8 mouse cellular contexts compared by ENCODE assay signal in the genomic region with DNA sequence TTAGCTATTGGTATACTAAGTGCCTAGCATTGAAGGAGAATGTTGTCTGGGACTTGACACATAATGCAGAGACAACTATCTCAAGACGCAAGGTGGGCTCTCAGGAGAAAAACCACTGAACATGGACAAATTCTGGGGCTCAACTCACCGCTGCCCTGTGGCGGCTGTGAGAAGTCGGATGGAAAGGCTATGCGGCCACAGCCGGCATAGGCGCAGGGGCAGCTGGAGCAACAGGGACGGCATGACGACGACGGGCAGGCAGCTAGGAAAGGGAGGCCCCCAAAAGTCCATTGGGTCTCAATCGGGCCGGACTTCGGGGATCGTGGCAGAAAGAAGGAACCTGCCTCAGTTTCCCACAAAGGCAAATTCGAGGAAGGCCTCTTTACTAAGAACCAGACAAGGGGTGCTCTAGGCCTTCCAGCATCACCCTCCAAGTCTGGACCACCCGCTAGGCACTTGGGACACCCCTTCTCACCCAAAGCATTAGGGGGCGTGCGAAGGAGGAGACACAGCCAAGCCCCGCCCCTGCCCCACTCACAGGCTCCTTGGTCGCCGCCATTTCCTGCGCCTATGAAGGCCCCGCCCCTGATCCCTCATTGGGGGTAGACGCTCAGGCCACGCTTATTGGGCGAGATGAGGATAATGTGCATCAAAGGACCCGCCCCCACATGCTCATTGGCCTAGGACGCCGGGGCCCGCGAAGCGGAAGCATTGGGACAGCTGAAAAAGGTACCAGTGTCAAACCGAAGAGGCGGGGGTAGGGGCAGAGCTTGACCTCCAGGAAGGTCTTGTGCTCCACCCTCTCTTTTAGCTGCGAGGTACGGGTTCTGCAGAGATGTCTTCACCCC. TPM values are rescaled to one million over a fixed set of nuclear protein-coding genes. Genes with fewer than 3 reads are reported as not detected.
A peak's percentile ranks its signal among the peaks of the same experiment; 100 is the strongest.
DNase-seq lines count a peak whose midpoint lies in the region; ATAC-seq and TF ChIP-seq lines count a peak whose summit lies in the region.

Gene Dnajc4, minus strand, starts transcription at position 562 of the 848 bp plus-strand sequence.

- intact Hi-C loops in heart, postnatal 10 days (cut with DNase I) = no loop called here

- peak; percentile 85 for ATAC-seq in cerebellum, adult (ENCODE audit: insufficient number of reproducible peaks, low FRiP score, low TSS enrichment)
- ATAC-seq in forebrain, embryonic 13.5 days = peak; percentile 95
- peak; percentile 92 for ATAC-seq in neural tube, embryonic 15.5 days (ENCODE audit: low FRiP score)

- TF ChIP-seq POLR2A in ES-Bruce4 (IDR thresholded peaks at IDR 0.05; ENCODE audit: insufficient read depth, low read length) = no peak

- peak within 1 kb of the TSS; percentile 74 for H3K9ac ChIP-seq in ES-Bruce4 (ENCODE audit: low read depth, poor library complexity, severe bottlenecking)
- peak within 1 kb of the TSS; percentile 72 for H3K9ac ChIP-seq in forebrain, embryonic 13.5 days
- H3K9ac ChIP-seq in neural tube, embryonic 15.5 days (replicated peaks) = peak within 1 kb of the TSS; percentile 63

- H3K9me3 ChIP-seq in ES-Bruce4 (replicated peaks; ENCODE audit: control insufficient read depth, insufficient read depth, low read length, poor library complexity, severe bottlenecking) = no peaks in the 10 kb centered on the region
- no peaks in the 10 kb centered on the region for H3K9me3 ChIP-seq in forebrain, embryonic 13.5 days (replicated peaks)
- H3K9me3 ChIP-seq in neural tube, embryonic 15.5 days (replicated peaks) = no peaks in the 10 kb centered on the region

- WGBS in forebrain, embryonic 13.5 days = 2% methylated on average over 37 of the region's 37 CpGs
- WGBS in neural tube, embryonic 15.5 days = 2% methylated on average over 37 of the region's 37 CpGs

- H3K4me3 ChIP-seq in ES-Bruce4 (ENCODE audit: low read depth, low read length) = peak within 1 kb of the TSS; percentile 77
- H3K4me3 ChIP-seq in forebrain, embryonic 13.5 days = peak within 1 kb of the TSS; percentile 53
- H3K4me3 ChIP-seq in neural tube, embryonic 15.5 days (replicated peaks) = peak within 1 kb of the TSS; percentile 49

- H3K27me3 ChIP-seq in ES-Bruce4 (ENCODE audit: control insufficient read depth, insufficient read depth, low read length, poor library complexity, severe bottlenecking) = no peaks in the 10 kb centered on the region
- H3K27me3 ChIP-seq in forebrain, embryonic 13.5 days = no peaks in the 10 kb centered on the region
- H3K27me3 ChIP-seq in neural tube, embryonic 15.5 days (replicated peaks) = no peaks in the 10 kb centered on the region

- TF ChIP-seq CTCF in ES-Bruce4 (IDR thresholded peaks at IDR 0.05; ENCODE audit: low read depth, low read length) = no peak

- peak within 1 kb of the TSS; percentile 75 for H3K27ac ChIP-seq in ES-Bruce4 (ENCODE audit: insufficient read depth, low read length)
- H3K27ac ChIP-seq in forebrain, embryonic 13.5 days = 0 out of 2 replicates have a peak within 1 kb of the TSS, but pooled peaks have one; percentile 8
- peak within 1 kb of the TSS; percentile 66 for H3K27ac ChIP-seq in neural tube, embryonic 15.5 days (replicated peaks)

- H3K4me2 ChIP-seq in forebrain, embryonic 13.5 days = peak within 1 kb of the TSS; percentile 87
- H3K4me2 ChIP-seq in neural tube, embryonic 15.5 days = peak within 1 kb of the TSS; percentile 89

- no peaks in the 10 kb centered on the region for H3K4me1 ChIP-seq in ES-Bruce4 (ENCODE audit: control insufficient read depth, insufficient read depth, low read length)
- H3K4me1 ChIP-seq in forebrain, embryonic 13.5 days = peaks cover 54% of the 10 kb centered on the region
- peaks cover 55% of the 10 kb centered on the region for H3K4me1 ChIP-seq in neural tube, embryonic 15.5 days

- TF ChIP-seq EP300 in ES-Bruce4 (IDR thresholded peaks at IDR 0.05; ENCODE audit: insufficient read depth, low read depth, low read length) = 0 out of 2 replicates have a peak, but pooled peaks have one; percentile 27

- DNase-seq in heart, postnatal 10 days = peak; percentile 97 to 98
- DNase-seq in layer of hippocampus, adult 11-12 months (ENCODE audit: low spot score) = peak; percentile 97
- peak; percentile 97 to 99 for DNase-seq in lung, adult 18-20 months
- peak; percentile 97 for DNase-seq in testis, postnatal 14 days (ENCODE audit: low spot score)

- H3K36me3 ChIP-seq in ES-Bruce4 (ENCODE audit: control insufficient read depth, insufficient read depth, low read length, poor library complexity, severe bottlenecking) = no peaks in the 10 kb centered on the region
- H3K36me3 ChIP-seq in forebrain, embryonic 13.5 days (ENCODE audit: poor library complexity, severe bottlenecking) = no peaks in the 10 kb centered on the region
- H3K36me3 ChIP-seq in neural tube, embryonic 15.5 days = no peaks in the 10 kb centered on the region

RNA-seq across cellular contexts. Expression of gene Dnajc4, which starts in this region (rescaled TPM):
- polyA plus RNA-seq in ES-Bruce4 (2011; ENCODE audit: insufficient read depth, insufficient read length, low read depth, missing spikeins) = 14.8 and 15.8 TPM in 2 replicates
- 19.1 and 19.8 TPM in 2 replicates for polyA plus RNA-seq in forebrain, embryonic 13.5 days (2015; fragmentation: Nextera tagmentation; extraction: Ambion mirVana)
- 10 to 100 TPM; 59.4 to 62.4 TPM for total RNA-seq in heart, postnatal 10 days (2021)
- 24.8 and 28.1 TPM in 2 replicates for polyA plus RNA-seq in neural tube, embryonic 15.5 days (2015; fragmentation: Nextera tagmentation; extraction: Ambion mirVana)

Comparison
In these comparisons a context has a peak if more than half of its experiments do, and no peak if none do; other contexts are left out.
1. Peak in every context shown above with its lines: DNase-seq, ATAC-seq, H3K4me3 ChIP-seq and H3K27ac ChIP-seq.
2. H3K27ac ChIP-seq: peak in every context shown above with its lines; median percentile 75 in ES-Bruce4; 66 in neural tube, embryonic 15.5 days; 8 in forebrain, embryonic 13.5 days.